Mouse (Mus musculus): ENCODE measurements around the gene Gm20388.

Gene Gm20388

DNA sequence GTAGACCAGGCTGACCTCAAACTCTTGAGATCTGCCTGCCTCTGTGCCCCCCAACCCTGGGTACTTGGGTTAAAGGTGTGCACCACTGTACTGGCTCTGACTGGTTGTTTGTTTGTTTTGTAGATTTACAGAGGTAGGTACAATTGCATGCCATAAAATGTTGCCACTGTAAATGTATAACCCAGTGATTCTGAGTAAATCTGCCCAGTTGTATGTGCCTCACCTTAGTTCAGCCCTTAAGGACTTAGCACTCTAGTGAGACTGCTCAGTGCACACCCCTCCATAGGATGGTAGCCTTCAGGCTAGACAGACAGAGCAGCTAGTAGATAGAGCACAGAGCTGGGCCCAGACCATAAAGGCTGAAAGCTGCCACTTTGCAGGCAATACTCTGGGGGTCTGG, 2483.1 kb downstream of the Gm20388 start:
- in situ Hi-C loops (cut with MboI, MseI): no loop called here

DNA sequence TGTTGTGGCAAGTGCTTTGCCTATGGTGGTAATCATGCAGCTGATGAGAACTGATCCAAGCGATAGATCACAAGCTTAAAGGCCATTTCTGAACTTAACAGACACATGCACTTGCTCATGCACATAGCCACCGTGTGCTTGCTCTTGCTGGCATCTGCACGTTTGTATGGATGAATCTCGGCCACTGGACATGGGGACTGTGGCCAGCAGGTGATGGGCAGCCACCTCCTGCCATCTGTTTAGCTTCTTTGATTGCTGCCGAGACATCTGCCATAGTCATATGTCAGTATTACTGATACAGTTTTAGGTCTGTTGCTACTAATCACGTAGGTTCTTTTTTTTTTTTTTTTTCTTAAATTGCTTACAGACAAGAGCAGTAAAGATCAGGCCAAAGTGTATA, 2484.7 kb downstream of the Gm20388 start:
- in situ Hi-C loops (cut with MboI, MseI): no loop called here

DNA sequence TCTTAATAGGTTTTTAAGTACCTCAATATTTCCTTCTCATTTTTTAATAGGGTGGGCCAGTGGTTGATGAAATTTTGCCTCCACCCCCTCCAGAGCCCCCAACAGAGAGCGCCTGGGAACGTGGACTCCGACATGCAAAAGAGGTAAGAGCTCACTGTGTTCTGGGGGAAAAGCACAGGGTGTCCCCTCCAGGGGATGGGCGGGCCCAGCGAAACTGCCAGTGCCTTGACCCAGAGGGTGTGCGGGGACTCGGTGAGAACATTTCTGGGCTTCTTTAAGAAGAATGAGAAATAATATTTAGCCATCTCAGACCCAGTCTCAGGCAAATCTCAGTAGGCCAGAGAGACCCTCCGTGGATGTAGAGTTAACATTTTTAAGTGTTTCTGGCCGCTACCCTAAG, 2487.5 kb downstream of the Gm20388 start:
- in situ Hi-C loops (cut with MboI, MseI): no loop called here

DNA sequence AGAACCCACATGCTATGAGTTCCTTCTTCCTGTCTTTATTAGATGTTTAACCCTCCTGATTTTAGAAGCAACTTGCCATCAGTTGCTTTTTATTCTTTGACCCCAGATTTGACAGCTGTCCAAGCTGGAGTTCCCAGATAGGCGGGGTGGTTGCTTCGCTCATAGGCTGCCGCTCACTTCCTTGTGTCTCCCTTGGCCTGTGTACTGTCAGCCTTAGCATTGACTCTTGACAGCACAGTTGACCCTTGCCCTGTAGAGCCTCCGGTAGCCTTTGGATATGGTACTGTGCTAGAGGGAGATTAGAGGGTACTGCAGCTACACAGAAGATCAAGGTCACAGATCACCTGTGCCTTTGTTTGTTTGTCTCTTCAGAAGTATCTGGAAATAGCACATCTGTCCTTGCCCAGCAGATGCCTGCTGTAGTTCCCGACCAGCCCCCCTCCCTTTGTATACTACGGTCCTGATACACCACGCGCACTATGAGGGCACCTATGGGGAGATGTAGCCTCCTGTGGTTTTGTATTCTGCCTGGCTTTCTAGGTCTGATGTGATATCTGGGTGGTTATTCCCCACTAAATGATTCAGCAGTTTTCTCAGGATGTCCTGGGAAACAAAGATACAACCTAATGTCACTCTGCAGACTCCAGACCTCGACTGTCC, 2494.6 kb downstream of the Gm20388 start:
- in situ Hi-C loops (cut with MboI, MseI): no loop called here

DNA sequence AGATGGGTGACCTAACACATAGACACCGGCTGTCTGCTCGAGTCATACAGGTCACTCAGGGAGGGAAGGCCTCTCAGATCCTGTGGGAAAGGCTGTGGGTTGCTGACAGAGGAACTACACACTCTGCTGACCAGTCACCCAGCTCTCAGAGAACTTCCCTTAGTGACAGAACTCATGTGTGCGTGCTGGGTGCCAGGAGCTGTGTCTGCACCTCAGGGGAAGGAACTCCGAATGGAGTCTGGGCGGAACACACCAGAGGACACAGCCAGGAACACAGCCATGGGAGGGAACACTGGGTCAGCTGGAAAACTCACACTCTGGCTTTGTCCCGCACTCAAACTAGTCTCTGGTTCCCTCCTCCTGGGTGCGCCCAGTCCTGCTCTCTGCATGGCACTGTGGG, 2497.0 kb downstream of the Gm20388 start:
- in situ Hi-C loops (cut with MboI, MseI): no loop called here

DNA sequence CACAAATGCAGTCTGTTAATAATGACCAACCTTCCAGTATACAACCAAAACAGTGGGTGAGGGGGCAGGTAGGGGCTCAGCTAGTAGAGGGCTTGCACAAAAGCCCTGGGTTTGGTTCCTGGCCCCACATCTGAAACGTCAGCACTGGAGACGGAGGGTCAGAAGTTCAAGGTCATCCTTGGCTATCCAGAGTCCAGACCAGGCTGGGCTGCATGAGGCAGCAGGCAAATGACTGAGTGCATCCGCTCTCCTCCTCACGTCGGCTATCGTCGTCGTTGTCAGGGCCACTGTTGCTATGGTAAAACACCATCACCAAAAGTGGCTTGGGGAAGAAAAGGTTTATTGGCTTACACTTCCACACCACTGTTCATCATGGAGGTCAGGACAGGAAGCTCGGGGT, 2503.7 kb downstream of the Gm20388 start:
- in situ Hi-C loops (cut with MboI, MseI): no loop called here

DNA sequence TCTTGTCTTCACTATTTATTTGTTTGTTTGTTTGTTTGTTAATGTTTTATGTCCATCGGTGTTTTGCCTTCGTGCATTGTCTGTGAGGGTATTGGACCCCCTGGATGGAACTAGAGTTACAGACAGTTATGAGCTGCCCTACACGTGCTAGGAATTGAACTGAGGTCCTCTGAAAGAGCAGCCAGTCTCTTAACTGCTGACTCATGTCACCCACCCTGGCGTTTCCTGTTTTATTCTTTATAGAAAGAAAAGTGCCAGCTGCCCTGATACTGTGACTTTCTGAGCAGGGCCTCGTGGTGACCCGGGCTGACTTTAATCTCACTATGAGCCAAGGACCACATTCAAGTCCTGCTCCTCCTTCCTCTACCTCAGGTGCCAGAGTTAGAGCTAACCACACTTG, 2504.9 kb downstream of the Gm20388 start:
- in situ Hi-C loops (cut with MboI, MseI): no loop called here

DNA sequence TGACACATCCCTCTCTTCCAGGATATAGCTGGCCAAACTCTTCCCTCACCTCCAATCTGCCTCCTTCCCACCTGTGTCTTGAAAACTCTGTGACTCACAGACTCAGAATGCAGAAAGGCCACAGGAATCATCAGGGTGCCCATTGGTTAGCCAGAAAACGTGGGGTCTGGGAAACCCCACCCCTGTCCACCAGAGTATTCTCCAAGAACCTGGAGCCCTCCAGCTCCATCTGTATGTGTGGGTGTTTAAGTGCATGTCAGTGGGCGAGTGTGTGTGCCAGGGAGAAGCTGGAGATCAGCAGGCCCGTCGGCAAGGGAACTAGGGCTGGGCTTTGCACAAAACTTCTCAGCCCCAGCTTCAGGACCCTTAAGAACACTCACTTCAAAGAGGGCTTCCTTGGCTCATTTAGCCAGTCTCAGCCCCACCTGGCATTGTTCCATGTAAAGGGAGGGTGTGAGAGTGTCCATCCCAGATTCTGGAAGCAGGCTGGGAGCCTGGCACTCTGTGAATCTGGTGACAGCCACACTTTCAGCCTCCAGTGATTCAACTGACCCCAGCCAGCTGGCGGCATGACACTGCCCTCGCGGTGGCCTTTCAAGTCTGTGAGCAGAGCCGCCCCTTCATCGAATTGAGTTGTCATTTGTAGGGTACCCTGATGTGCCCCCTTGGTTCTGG, 2509.4 kb downstream of the Gm20388 start:
- in situ Hi-C loops (cut with MboI, MseI): no loop called here

DNA sequence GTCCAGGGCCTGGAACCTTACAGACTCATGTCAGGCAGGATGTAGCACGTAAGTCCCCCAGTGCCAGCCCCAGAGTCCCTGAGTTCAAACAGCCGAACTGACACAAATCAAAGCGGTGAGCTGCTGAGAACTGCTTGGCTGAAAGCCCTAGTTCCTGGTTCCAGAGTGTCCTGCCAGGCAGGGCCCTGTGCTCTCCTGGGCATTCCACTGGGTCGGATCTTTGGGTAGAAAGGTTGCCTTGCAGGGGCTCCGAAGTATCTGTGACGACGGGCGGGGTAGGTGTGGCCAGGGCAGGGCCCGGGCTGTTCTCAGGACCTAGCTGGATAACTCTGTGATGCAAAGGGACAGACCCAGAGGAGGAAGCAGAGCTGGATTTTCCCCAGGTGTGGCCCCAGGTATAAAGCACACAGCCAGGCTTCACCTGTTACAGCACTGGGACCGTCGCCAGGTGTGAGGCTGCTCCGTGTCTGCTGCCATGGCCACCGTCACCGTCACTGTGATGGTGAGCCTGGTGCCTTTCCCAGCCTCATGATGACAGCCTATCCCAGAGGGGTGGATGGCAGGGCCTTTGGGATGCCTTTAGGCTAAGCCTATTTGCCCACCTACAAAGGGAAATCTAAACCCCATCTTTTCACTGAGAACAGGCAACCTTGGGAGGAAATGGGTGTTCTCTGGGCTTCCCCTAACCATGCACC, 2510.9 kb downstream of the Gm20388 start, which contains the start of gene Il17c:
TSS of gene Il17c (plus strand) at position 645 of the 695 bp plus-strand sequence.
- in situ Hi-C loops (cut with MboI, MseI): no loop called here

DNA sequence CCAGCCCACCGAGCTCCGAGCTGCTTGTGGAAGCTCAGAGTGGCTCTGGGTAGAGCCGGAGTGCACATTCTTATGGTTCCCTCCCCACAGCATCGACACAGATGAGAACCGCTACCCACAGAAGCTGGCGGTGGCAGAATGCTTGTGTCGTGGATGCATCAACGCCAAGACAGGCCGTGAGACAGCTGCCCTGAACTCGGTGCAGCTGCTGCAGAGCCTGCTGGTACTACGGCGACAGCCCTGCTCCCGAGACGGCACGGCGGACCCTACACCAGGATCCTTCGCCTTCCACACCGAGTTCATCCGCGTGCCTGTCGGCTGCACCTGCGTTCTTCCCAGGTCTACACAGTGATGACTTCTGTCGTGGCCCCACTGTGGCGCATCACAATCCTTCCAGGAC, 2512.6 kb downstream of the Gm20388 start:
- in situ Hi-C loops (cut with MboI, MseI): no loop called here

DNA sequence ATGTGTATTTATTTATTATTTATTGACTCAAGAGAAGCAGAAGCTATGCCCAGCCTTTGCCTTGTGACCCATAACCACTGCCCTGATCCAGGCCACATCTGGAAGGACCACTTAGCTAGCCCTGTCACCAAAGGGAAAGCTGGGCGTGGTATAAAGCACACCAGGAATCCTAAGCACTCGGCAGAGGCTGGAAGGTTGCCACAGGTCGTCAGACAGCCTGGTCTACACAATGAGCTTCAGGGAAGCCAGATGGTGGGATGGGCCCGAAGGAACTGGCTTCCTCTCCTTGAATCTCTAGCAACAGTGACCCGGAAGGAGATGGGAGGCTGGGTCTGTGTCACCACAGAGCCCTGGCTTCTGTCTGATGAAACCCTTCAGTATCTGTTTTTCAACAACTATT, 2513.0 kb downstream of the Gm20388 start:
- in situ Hi-C loops (cut with MboI, MseI): no loop called here

DNA sequence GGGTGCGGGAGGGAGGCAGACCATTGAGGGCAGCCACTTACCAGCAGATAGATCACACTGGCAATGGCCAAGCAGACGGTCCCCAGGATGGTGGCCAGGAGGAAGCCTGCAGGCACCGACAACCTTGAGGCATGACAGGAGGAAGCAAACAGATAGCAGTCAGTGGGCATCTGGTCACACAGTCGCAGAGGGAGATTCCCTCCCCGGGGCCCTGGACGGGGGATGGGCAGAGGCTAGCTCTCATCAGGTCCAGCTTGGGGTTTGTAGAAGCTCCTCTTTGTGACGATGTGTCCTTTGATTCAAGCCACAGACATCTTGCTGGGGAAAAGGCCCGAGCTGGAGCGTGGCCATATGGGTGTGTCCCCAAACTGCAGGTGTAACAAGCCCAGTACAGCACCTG, 2515.5 kb downstream of the Gm20388 start:
- in situ Hi-C loops (cut with MboI, MseI): loop anchor here (25.0 kb wide), 1 partner anchor 1136 kb away; no protein-coding TSS in a partner anchor

DNA sequence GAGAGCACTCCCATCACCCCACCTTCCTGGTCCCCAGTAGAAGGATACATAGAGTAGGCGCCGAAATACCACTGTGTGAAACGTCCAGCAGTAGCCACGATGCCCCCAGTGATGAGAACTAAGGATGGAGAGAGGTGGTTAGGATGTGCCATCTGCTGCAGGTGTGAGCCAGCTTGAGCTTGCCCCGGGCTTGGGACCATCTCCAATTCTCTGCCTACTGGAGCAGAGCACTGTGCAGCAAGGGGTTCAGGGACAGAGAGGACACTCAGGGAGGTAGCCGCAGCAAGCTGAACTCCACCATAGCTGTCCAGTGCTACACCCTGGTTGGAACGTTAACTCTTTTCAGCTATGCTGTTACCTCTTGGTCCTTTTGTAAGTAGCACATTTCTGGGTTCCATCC, 2517.0 kb downstream of the Gm20388 start:
- in situ Hi-C loops (cut with MboI, MseI): loop anchor here (25.0 kb wide), 1 partner anchor 1135 kb away; no protein-coding TSS in a partner anchor

DNA sequence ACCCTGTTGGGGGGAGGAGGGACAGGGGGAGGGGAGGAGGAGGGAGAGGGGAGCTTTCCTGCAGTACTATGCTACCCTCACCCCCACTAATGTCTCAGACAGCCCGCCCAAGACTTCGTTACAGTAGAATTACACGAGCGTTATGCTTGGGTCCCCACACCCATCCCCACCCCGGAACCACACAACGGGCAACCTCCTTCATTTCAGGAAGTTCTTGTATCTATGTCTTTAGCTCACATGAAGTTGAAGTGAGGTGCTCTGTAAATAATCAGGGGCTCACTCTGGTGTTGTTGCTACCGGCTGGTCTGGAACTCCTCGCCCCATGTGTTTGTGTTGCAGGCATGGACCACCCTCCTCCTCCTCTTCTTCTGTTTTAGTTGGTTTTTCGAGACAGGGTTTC, 2517.5 kb downstream of the Gm20388 start:
- in situ Hi-C loops (cut with MboI, MseI): loop anchor here (25.0 kb wide), 1 partner anchor 1134 kb away; no protein-coding TSS in a partner anchor

DNA sequence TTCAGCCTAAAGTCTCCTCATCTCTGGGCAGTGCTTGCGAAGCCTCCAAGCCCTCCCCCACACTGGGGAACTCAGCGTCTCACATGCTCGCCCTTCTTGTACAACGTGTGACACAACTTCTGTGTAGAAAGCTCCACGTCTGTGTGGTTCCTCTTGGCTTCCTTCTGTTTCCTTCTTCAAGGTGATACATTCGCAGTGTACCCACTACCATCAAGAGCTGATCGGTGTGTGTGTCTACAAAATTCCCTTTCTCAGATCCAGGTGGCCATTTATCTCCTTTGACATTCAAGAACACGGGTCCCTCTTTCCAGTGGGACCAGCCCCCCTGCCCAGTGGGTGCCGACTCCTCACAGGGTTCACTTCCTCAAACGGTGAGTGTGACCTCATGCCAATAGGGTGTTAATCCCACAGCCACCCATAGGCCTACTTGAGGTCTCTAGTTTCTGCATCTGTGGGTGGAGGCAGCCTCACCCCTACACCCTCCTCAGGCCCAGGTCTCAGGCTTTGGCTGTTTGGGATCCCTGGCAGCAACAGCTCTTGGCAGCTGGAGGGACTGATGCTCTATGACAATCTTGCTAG, 2519.5 kb downstream of the Gm20388 start:
- in situ Hi-C loops (cut with MboI, MseI): loop anchor here (5.0 to 25.0 kb wide), 2 partner anchors 42 to 1132 kb away; no protein-coding TSS in a partner anchor

DNA sequence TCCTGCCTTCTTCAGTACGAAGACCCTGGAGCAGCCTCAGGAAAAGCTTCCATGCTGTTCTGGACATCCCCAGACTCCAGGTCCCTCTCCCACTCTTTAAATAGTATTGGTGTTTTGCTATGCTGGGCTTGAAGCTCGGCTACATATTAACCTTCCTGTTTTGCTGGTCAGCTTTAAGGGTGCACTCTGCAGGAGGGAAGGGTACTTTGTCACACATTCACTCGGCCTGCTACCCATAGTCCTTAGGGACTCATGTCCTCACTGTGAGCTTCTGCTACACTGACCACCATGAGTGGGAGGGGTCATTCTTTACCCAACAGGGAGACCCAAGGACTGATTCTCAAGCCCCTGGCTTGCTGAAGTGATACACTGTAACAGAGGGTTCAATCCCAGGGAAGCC, 2520.0 kb downstream of the Gm20388 start:
- in situ Hi-C loops (cut with MboI, MseI): loop anchor here (5.0 to 25.0 kb wide), 2 partner anchors 42 to 1132 kb away; no protein-coding TSS in a partner anchor

DNA sequence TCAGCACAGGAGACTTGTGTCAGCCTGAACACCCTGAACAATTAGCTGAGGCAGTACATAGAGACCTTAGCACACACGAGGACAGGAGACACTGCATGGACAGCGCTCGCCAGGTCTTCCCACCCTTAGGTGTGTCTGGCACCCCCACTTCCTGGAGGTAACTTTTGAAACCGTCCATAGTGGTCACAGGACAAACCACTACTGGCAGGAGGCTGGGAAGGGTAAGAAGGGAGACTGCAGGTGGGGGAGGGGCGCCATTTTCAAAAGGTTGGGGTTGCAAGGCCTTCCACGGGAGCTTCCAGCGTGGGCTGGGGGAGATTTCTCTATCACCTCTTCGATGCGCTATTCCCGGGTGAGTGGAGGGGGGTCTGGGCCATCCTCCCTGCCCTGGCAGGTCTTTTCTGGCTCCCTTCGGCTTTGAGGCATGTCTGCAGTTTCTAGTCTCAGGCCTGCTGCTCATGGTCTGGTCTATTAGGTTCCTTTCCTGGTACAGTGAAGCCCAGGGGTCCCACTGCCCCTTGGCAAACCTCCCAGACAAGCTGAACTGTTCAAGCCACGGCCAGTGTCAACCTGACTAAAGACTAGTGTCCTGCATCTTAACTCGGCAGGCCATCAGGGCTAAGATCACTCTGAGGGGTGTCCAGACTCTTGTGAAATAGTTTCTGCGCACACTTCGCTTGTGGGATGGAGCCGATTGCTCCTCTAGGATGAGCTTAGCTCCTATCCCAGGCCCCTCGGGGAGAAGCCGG, 2521.2 kb downstream of the Gm20388 start:
- in situ Hi-C loops (cut with MboI, MseI): loop anchor here (5.0 to 25.0 kb wide), 2 partner anchors 40 to 1130 kb away; no protein-coding TSS in a partner anchor

DNA sequence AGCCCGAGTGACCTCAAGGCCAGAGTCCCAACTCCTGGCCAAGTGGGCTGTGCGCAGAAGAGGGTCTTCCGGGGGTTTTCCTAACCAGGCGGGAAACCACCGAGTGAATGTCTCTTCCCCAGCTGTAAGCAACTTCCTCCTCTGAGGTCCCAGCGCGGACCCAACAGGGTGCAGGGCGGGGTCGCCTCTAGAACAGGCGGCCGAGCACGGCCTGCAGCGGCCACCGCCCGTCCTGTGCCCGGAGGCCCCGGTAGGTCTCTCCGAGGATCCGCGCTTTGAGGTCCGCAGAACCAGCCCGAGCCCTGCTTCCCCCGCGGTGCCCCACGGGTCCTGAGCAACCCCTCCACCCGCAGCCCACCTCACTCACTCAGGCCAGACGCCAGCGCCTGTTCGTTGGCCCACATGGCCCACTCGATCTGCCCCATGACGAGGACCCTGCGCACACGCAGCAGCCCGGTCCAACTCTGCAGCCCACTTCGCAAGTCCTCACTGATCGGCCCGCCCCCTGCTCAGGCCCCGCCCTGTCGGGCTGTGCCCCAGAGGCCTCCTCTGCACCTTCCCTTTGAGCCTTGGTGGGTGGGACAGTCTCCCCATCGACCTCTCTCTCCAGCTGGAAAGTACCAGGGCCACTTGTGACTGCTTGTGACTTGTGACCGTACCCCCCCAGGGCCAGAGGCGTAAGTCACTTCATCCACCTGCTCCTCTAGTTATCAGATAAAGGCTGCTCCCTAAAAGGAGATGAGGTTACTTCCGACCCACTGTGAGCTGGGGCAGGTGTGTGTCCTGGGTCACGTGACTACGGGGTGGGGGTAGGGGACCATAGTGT, 2522.0 kb downstream of the Gm20388 start, which contains the start of gene Cyba:
TSS of gene Cyba (minus strand) at position 488 of the 826 bp plus-strand sequence.
- in situ Hi-C loops (cut with MboI, MseI): loop anchor here (5.0 to 25.0 kb wide), 2 partner anchors 40 to 1130 kb away; no protein-coding TSS in a partner anchor

DNA sequence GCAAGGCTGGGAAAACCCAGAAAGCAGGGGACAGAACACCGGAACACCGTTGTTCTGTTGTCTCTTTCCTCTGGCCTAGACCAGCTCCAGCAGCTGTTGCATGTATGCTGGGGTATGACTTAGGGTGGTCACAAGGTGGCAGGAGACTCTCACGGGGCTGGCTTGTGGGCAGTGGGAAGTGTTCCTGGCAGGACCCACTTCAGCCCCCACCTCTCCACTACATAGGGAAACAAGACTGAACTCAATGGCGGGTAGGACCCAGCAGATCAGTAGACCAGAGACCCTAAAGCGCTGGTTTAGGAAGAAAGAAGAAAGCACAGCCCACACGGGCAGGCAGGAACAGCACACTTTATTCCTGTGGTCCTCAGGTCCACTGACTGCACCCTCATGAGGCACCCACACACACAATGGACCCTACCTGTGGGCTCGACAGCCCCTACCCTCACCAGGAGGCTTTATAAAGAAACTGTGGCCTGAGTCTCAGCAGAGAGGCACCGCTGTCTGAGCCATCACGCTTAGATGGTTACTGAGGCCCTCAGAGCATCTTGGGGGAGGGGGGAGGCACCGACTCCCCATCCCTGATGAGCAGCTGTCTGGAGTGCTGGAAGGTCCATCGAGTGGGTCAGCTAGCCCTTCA, 2522.7 kb downstream of the Gm20388 start:
- in situ Hi-C loops (cut with MboI, MseI): loop anchor here (5.0 to 25.0 kb wide), 2 partner anchors 39 to 1129 kb away; no protein-coding TSS in a partner anchor

Data from T-helper 1 cell (primary cell).